Mouse (Mus musculus) stomach, embryonic 15.5 days (tissue): ENCODE measurements around the gene Prdm8. TPM values are rescaled to one million over a fixed set of nuclear protein-coding genes. Genes with fewer than 3 reads are reported as not detected.

Experiments
- ATAC-seq: fragments of 200-750 bp; cut with Nextera tagmentation; 2 replicates; pipeline ENCODE4 v1.8.0; 2017; ENCODE audit warnings: low read depth, moderate number of reproducible peaks, moderate TSS enrichment; ENCODE audit not compliant: insufficient read depth, low FRiP score
- H3K27ac ChIP-seq: fragments of 300-500 bp; sonication (generic); 2 replicates; pipeline ENCODE4 v1.5.1; 2015; ENCODE audit warnings: mild to moderate bottlenecking, inconsistent platforms
- H3K27me3 ChIP-seq: fragments of 300-500 bp; sonication (generic); replicated peaks from 2 replicates; pipeline ENCODE4 v1.6.1; 2015; ENCODE audit warnings: inconsistent platforms
- H3K36me3 ChIP-seq: fragments of 300-500 bp; sonication (generic); 2 replicates; pipeline ENCODE4 v1.6.1; 2015; ENCODE audit warnings: inconsistent platforms
- H3K4me1 ChIP-seq: fragments of 300-500 bp; sonication (generic); 2 replicates; pipeline ENCODE4 v1.6.1; 2015; ENCODE audit warnings: inconsistent platforms
- H3K4me2 ChIP-seq: fragments of 300-500 bp; sonication (generic); 2 replicates; pipeline ENCODE4 v1.6.1; 2015; ENCODE audit warnings: mild to moderate bottlenecking, inconsistent platforms
- H3K4me3 ChIP-seq: fragments of 300-500 bp; sonication (generic); replicated peaks from 2 replicates; pipeline ENCODE4 v1.5.1; 2015; ENCODE audit warnings: inconsistent platforms
- H3K9ac ChIP-seq: fragments of 300-500 bp; sonication (generic); 2 replicates; pipeline ENCODE4 v1.6.1; 2015; ENCODE audit warnings: inconsistent platforms
- H3K9me3 ChIP-seq: fragments of 300-500 bp; sonication (generic); 2 replicates; pipeline ENCODE4 v1.6.1; 2016; ENCODE audit warnings: inconsistent platforms
- WGBS: fragments of 180-500 bp; shearing (Covaris S2); methylation state at CpG from one replicate; pipeline ENCODE4 v1.1.7; 2015; 5-methylcytosine and 5-hydroxymethylcytosine counted together
- polyA plus RNA-seq: library from polyadenylated mRNA; unstranded; fragments of >200 nt; fragmentation: Nextera tagmentation; extraction: Ambion mirVana; gene quantifications from 2 replicates; pipeline ENCODE4 v1.2.1, GENCODE M21; 2015

Prdm8 gene
- polyA plus RNA-seq, 1 experiment from 2014 or later = 0.10 TPM

GRCm38 (mm10) chr5:98173694-98174093, 6.7 kb downstream of the Prdm8 start:
- Histone ChIP-seq H3K4me3 (no peak overlapping the region), H3K27ac (no peak overlapping the region), H3K27me3 (peaks cover 70% of the 10 kb centered on the region), H3K4me1 (peaks cover 4% of the 10 kb centered on the region), H3K9ac (no peak overlapping the region), H3K4me2 (no peak overlapping the region), H3K9me3 (no peaks in the 10 kb centered on the region), H3K36me3 (no peaks in the 10 kb centered on the region)
- no peak for ATAC-seq

DNA sequence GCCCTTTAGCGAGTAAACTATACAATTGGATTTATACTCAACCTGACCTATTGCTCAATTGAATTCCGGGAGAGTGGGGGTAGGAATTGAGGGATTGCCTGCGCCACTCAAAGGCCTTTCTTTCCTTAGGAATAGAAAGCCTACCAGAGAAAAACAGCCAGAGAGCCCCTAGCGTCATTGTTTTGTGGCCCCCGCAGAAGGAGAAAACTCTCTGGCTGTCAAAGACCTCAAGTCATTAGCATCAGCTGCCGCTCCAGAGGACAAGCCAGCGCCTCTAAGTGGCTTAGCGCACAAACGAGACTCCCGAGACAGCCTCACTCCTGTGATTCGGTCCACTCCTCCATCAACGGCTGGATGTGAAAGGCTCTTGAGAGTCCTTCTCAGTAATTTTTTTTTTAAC, 12.6 kb downstream of the Prdm8 start:
- Histone ChIP-seq H3K4me2 (no peak overlapping the region), H3K27ac (no peak overlapping the region), H3K4me1 (0 out of 2 replicates have a peak, but pooled peaks cover 2% of the 10 kb centered on the region), H3K36me3 (no peaks in the 10 kb centered on the region), H3K9ac (no peak overlapping the region), H3K27me3 (peaks cover 72% of the 10 kb centered on the region), H3K9me3 (no peaks in the 10 kb centered on the region), H3K4me3 (no peak overlapping the region)
- ATAC-seq = no peak
- WGBS = 3% methylated on average over 12 of the region's 12 CpGs

DNA sequence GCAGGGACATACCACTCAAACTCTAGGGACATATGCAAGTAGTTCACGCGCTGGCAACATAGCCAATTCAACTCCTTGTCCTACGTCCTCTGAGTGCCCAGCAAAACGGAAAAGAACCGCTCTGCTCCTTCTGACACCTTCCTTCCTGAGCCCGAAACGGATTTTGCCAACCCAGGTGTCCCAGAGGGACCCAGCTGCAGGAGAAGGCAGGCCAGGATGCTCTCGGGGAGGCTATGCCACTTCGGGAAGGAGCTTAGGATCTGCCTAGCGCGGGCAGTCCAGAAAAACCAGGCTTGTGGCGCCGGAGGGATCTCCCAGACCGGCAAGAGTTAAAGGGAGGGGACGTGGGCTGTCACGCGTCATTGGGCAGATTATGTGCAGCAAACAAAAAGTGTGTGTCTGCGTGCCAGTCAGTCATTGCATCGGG, 13.5 kb downstream of the Prdm8 start:
- no peaks in the 10 kb centered on the region for H3K9me3 ChIP-seq
- peaks cover 76% of the 10 kb centered on the region for H3K27me3 ChIP-seq
- H3K4me1 ChIP-seq = peaks cover 7% of the 10 kb centered on the region
- no peak overlapping the region for H3K9ac ChIP-seq
- no peaks in the 10 kb centered on the region for H3K36me3 ChIP-seq
- no peak overlapping the region for H3K27ac ChIP-seq
- under 1% methylated on average over 19 of the region's 19 CpGs for WGBS
- no peak for ATAC-seq
- no peak overlapping the region for H3K4me3 ChIP-seq
- H3K4me2 ChIP-seq = no peak overlapping the region

DNA sequence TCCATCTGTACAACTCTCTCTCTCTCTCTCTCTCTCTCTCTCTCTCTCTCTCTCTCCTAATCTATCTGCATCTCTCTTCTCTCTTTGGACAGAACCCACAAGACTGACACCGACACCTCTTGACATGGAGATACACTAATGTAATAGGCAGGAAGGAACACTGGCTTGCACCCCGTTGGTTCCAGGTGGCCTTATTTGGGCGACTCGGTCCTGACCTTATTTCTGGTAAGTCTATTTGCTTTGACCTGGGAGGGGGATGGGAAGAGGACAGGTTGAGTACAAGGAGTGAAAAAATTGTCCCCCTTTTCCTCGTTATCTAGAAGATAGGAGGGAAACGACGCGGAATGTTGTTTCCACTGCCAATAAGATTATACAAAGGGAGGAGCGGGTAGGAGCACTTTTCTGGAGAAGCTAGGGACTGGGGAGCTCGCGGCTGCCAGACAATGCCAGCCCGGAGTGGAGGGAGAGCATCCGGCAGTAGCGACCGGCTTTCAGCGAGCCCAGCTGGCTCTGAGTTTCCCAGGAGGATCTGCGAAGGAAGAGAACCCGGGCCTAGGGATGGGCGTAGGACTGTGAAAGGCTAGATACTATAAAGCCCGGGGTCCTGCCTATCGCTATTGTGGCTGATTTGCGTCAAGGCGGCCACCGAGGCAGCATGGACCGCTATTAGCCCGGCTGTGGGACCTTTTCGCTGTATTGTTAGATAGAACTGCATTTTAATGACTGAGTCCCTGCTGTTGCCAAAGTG, 14.1 kb downstream of the Prdm8 start:
- Histone ChIP-seq H3K9ac (no peak overlapping the region), H3K9me3 (no peaks in the 10 kb centered on the region), H3K4me2 (no peak overlapping the region), H3K4me1 (peaks cover 13% of the 10 kb centered on the region), H3K4me3 (no peak overlapping the region), H3K27me3 (peaks cover 79% of the 10 kb centered on the region), H3K36me3 (no peaks in the 10 kb centered on the region), H3K27ac (no peak overlapping the region)
- under 1% methylated on average over 27 of the region's 27 CpGs for WGBS
- no peak for ATAC-seq

DNA sequence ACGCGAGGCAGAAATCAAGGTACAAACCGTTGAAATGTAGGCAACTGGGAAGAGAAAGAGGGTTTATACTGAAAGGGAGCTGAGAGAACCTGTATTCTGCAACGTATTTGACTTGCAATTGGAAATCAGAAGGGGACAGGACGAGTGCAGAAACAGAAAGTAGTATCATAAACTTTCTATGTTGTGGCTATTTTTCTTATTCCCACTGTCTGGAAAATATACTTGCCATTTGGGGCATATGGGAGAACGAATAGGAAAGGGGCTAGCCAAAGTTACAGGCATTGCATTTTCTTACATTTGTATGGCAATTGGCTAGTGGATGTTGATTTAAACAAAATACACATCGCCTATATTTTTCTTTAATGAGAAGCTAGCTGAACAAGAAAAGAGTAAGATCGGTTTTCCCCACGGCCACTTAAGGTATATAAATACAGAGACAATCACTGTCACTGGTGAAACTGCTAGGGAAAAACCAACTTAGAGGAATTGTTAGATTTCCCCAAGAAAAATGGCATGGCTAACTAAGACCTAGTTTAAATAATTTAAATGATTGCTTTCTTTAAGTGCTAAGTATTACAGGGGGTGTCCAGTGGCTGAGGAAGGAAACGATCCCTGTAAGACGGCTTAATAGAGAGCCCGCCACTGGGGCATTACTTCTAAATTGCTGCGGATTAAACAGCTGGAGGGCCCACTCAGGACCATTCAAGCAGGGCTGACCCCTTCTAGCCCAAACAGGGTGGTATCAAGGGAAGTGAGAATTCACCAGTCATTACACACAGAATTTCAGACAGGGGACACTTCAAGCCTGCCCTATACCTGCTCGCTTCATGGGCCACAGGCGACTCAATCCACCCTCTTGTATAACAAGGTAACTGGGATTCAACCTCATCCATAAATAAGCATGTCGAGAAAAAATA, 14.9 kb downstream of the Prdm8 start:
- no peak overlapping the region for H3K4me3 ChIP-seq
- H3K4me1 ChIP-seq = peaks cover 17% of the 10 kb centered on the region
- no peak overlapping the region for H3K9ac ChIP-seq
- H3K4me2 ChIP-seq = no peak overlapping the region
- H3K27me3 ChIP-seq = peaks cover 83% of the 10 kb centered on the region
- no peaks in the 10 kb centered on the region for H3K9me3 ChIP-seq
- no peak overlapping the region for H3K27ac ChIP-seq
- 6% methylated on average over 16 of the region's 16 CpGs for WGBS
- no peaks in the 10 kb centered on the region for H3K36me3 ChIP-seq
- no peak for ATAC-seq

DNA sequence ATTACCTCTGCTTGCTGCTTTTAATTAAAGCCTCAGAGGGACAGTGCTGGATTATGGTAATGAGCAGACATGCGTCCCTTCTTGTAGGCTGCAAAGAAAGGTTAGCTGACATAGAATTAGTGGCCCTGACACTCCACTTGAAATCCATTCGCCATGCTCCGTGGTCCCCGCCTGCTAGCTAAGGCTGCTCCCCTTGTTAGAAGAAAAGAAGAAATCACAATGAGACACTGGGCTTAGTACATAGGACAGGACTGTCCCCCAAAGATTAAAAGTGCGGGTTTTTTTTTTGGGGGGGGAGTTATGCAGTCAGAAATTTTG, 15.6 kb downstream of the Prdm8 start:
- Histone ChIP-seq H3K27me3 (peaks cover 83% of the 10 kb centered on the region), H3K27ac (no peak overlapping the region), H3K9ac (no peak overlapping the region), H3K4me2 (no peak overlapping the region), H3K4me1 (peaks cover 17% of the 10 kb centered on the region), H3K4me3 (no peak overlapping the region), H3K36me3 (no peaks in the 10 kb centered on the region), H3K9me3 (no peaks in the 10 kb centered on the region)
- 3% methylated on average over 5 of the region's 5 CpGs for WGBS
- no peak for ATAC-seq

DNA sequence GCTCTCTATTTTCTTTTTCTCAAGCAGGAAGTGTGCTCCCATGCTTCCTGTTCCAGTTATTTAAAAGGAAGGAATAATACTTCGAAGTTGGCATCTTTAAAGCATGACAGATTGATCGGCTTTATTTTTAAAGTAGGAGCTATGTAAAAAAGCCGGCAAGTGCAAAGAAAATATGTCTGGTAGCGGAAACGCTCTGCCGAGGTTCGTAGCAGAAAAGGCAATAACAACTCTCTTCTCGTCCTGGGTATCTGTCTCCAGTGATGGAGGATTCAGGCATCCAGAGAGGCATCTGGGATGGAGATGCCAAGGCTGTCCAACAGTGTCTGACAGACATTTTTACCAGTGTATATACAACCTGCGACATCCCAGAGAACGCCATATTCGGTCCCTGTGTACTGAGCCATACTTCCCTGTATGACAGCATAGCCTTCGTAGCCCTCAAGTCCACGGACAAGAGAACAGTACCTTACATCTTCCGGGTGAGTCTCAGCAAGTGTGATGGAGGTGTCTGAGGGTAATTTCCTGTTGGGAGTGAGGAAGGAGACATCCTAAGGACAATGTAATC, 16.1 kb downstream of the Prdm8 start:
- Histone ChIP-seq H3K27ac (no peak overlapping the region), H3K4me3 (no peak overlapping the region), H3K9ac (no peak overlapping the region), H3K4me2 (no peak overlapping the region), H3K36me3 (no peaks in the 10 kb centered on the region), H3K9me3 (no peaks in the 10 kb centered on the region), H3K4me1 (peaks cover 17% of the 10 kb centered on the region), H3K27me3 (peaks cover 85% of the 10 kb centered on the region)
- no peak for ATAC-seq
- WGBS = 7% methylated on average over 14 of the region's 14 CpGs

- Histone ChIP-seq H3K4me2 (no peak overlapping the region), H3K9ac (no peak overlapping the region), H3K4me3 (no peak overlapping the region), H3K27me3 (peaks cover 84% of the 10 kb centered on the region), H3K27ac (no peak overlapping the region), H3K36me3 (no peaks in the 10 kb centered on the region), H3K9me3 (no peaks in the 10 kb centered on the region), H3K4me1 (peaks cover 21% of the 10 kb centered on the region)
- ATAC-seq = no peak
- WGBS = 7% methylated on average over 17 of the region's 17 CpGs
Observed at GRCm38 (mm10) chr5:98184281-98184910, 17.4 kb downstream of the Prdm8 start.

GRCm38 (mm10) chr5:98184971-98185805, 18.2 kb downstream of the Prdm8 start:
- Histone ChIP-seq H3K9me3 (no peaks in the 10 kb centered on the region), H3K4me1 (peaks cover 22% of the 10 kb centered on the region), H3K4me2 (peak overlapping the region; percentile 96), H3K4me3 (peak overlapping the region; percentile 56), H3K27ac (no peak overlapping the region), H3K9ac (0 out of 2 replicates have a peak overlapping the region, but pooled peaks have one; percentile 1), H3K36me3 (no peaks in the 10 kb centered on the region), H3K27me3 (peaks cover 84% of the 10 kb centered on the region)
- WGBS = 0% methylated on average over 74 of the region's 89 CpGs
- peak; percentile 65; the same call in 1 of the 2 replicates for ATAC-seq

DNA sequence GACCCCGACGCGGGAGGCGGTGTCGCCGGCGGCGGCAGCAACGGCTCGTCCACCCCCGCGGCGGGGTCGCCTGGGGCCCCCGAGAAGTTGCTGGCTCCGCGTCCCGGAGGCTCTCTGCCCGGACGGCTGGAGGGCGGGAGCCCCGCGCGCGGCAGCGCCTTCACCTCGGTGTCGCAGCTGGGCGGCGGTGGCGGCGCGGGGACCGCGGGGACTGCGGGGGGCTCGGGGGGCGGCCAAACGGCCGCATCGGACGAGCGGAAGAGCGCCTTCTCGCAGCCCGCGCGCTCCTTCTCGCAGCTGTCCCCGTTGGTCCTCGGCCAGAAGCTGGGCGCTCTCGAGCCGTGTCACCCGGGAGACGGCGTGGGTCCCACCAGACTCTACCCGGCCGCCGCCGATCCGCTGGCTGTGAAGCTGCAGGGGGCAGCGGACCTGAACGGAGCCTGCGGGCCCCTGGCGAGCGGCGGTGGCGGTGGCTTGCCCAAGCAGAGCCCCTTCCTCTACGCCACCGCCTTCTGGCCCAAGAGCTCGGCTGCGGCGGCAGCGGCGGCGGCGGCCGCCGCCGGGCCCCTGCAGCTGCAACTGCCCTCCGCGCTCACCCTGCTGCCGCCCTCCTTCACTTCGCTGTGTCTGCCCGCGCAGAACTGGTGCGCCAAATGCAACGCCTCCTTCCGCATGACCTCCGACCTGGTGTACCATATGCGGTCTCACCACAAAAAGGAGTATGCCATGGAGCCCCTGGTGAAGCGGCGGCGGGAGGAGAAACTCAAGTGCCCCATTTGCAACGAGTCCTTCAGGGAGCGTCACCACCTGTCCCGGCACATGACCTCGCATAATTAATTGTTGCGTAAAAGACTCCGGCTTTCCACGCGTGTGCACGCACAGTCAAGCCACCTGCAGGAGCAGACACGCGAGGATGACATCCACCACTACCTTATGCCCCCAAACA, 19.1 kb downstream of the Prdm8 start:
- Histone ChIP-seq H3K27ac (no peak overlapping the region), H3K4me3 (peak overlapping the region; percentile 56), H3K9ac (0 out of 2 replicates have a peak overlapping the region, but pooled peaks have one; percentile 1), H3K36me3 (no peaks in the 10 kb centered on the region), H3K27me3 (peaks cover 83% of the 10 kb centered on the region), H3K4me2 (peak overlapping the region; percentile 96), H3K4me1 (peaks cover 20% of the 10 kb centered on the region), H3K9me3 (no peaks in the 10 kb centered on the region)
- 0 out of 2 replicates have a peak, but pooled peaks have one; percentile 25 for ATAC-seq
- under 1% methylated on average over 93 of the region's 106 CpGs for WGBS
